Mouse (Mus musculus): ENCODE measurements around the gene Armc12.

The Armc12 gene

GRCm38 (mm10) chr17:28513844-28514243 lies 16.8 kb upstream of the Armc12 start:
- DNase-seq = peak; percentile 24

GRCm38 (mm10) chr17:28514555-28514954 lies 16.1 kb upstream of the Armc12 start:
- no peak for DNase-seq

- peak; percentile 70 for DNase-seq
Observed at GRCm38 (mm10) chr17:28515431-28516341, 14.9 kb upstream of the Armc12 start.

- DNase-seq = peak; percentile 7
Observed at GRCm38 (mm10) chr17:28516881-28517280, 13.7 kb upstream of the Armc12 start.

- DNase-seq = peak; percentile 84
Observed at GRCm38 (mm10) chr17:28517441-28517955, 13.1 kb upstream of the Armc12 start, which contains the start of gene Fkbp5. Fkbp5 (minus strand) TSS chr17:28517527.

- DNase-seq = peak; percentile 92
Observed at GRCm38 (mm10) chr17:28517956-28518614, 12.5 kb upstream of the Armc12 start.

GRCm38 (mm10) chr17:28518615-28519071 lies 12.0 kb upstream of the Armc12 start:
- peak; percentile 49 for DNase-seq

- no peak for DNase-seq
Observed at GRCm38 (mm10) chr17:28519827-28520226, 10.8 kb upstream of the Armc12 start.

- peak; percentile 7 for DNase-seq
Observed at GRCm38 (mm10) chr17:28520561-28520960, 10.0 kb upstream of the Armc12 start.

GRCm38 (mm10) chr17:28521071-28521726 lies 9.4 kb upstream of the Armc12 start:
- DNase-seq = peak; percentile 10

- DNase-seq = no peak
Observed at GRCm38 (mm10) chr17:28521920-28522319, 8.7 kb upstream of the Armc12 start.

- peak; percentile 94 for DNase-seq
Observed at GRCm38 (mm10) chr17:28522623-28523354, 7.8 kb upstream of the Armc12 start.

- DNase-seq = no peak
Observed at GRCm38 (mm10) chr17:28523355-28524008, 7.1 kb upstream of the Armc12 start.

GRCm38 (mm10) chr17:28524009-28524695 lies 6.5 kb upstream of the Armc12 start:
- DNase-seq = peak; percentile 25

GRCm38 (mm10) chr17:28524831-28525430 lies 5.7 kb upstream of the Armc12 start:
- DNase-seq = peak; percentile 11

- peak; percentile 23 for DNase-seq
Observed at GRCm38 (mm10) chr17:28527184-28528042, 3.2 kb upstream of the Armc12 start.

GRCm38 (mm10) chr17:28528043-28528351 lies 2.6 kb upstream of the Armc12 start:
- peak; percentile 71 for DNase-seq

- DNase-seq = no peak
Observed at GRCm38 (mm10) chr17:28529116-28529515, 1.5 kb upstream of the Armc12 start.

GRCm38 (mm10) chr17:28531946-28532345 lies 1.3 kb downstream of the Armc12 start:
- no peak for DNase-seq

GRCm38 (mm10) chr17:28532557-28532956 lies 2.0 kb downstream of the Armc12 start:
- no peak for DNase-seq
